In the genomic region with DNA sequence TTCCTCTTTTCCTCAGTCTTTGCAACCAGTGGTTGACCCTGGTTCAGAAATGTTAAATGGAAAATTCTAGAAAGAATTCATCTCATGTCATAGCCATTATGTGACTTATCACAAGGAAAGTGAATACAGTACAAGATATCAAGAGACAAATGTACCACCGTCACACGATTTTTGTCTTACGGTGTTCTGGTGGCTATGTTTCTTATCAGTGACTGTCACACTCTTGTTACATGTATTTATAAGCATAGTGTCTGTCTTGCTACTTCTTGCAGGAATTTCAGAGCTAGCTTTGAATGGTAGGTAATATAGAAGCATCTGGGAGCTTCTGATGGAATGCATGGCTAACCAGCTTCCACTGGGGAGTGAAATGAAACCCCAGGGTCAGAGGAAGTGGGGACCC, we compare ENCODE assay signal across 20 mouse cellular contexts. TPM values are rescaled to one million over a fixed set of nuclear protein-coding genes. Genes with fewer than 3 reads are reported as not detected.
DNase-seq lines count a peak whose midpoint lies in the region; ATAC-seq and TF ChIP-seq lines count a peak whose summit lies in the region.
"Had no signal": no experiment of that assay in that cellular context is flagged by ENCODE, and none has a peak within 500 bp of the region (broad histone marks: within the 10 kb centered on the region; RNA-seq: fewer than 3 reads in every experiment).

No protein-coding gene starts in this region.

- WGBS in liver, embryonic 11.5 days = 54% methylated on average over 3 of the region's 3 CpGs
- WGBS in liver, embryonic 13.5 days (ENCODE audit: insufficient replicate concordance) = 16% methylated on average over 3 of the region's 3 CpGs
- 50% methylated on average over 3 of the region's 3 CpGs for WGBS in liver, postnatal 0 days (ENCODE audit: insufficient replicate concordance)
- WGBS in kidney, embryonic 16.5 days = 92% methylated on average over 3 of the region's 3 CpGs
- 90% methylated on average over 3 of the region's 3 CpGs for WGBS in lung, adult 2 months

- TF ChIP-seq EP300 in liver, postnatal 0 days (IDR thresholded peaks at IDR 0.05; ENCODE audit: low read depth) = peak; percentile 35; the same call in 1 of the 2 replicates

- H3K36me3 ChIP-seq in liver, embryonic 11.5 days (ENCODE audit: control insufficient read depth, insufficient read depth, low read length) = no peaks in the 10 kb centered on the region
- H3K36me3 ChIP-seq in liver, embryonic 13.5 days = no peaks in the 10 kb centered on the region
- H3K36me3 ChIP-seq in liver, postnatal 0 days (replicated peaks; ENCODE audit: insufficient read depth, low read length) = no peaks in the 10 kb centered on the region
- H3K36me3 ChIP-seq in kidney, embryonic 16.5 days (ENCODE audit: insufficient read depth, low read length) = no peaks in the 10 kb centered on the region
- H3K36me3 ChIP-seq: embryonic facial prominence, embryonic 10.5 days; heart, embryonic 13.5 days had no signal

- TF ChIP-seq POLR2A in lung, adult 2 months (IDR thresholded peaks at IDR 0.05; ENCODE audit: borderline replicate concordance, extremely low read depth, low read depth, low read length) = no peak

- no peaks in the 10 kb centered on the region for H3K27me3 ChIP-seq in liver, embryonic 11.5 days (replicated peaks; ENCODE audit: control insufficient read depth, insufficient read depth, low read length)
- H3K27me3 ChIP-seq in liver, embryonic 13.5 days = no peaks in the 10 kb centered on the region
- H3K27me3 ChIP-seq in liver, postnatal 0 days (ENCODE audit: insufficient read depth, low read length) = no peaks in the 10 kb centered on the region
- no peaks in the 10 kb centered on the region for H3K27me3 ChIP-seq in kidney, embryonic 16.5 days (ENCODE audit: insufficient read depth, low read length)
- H3K27me3 ChIP-seq: heart, embryonic 13.5 days; hindbrain, embryonic 13.5 days had no signal

- TF ChIP-seq CTCF in liver, postnatal 0 days (IDR thresholded peaks at IDR 0.05; ENCODE audit: low read depth) = no peak
- TF ChIP-seq CTCF in lung, adult 2 months (IDR thresholded peaks at IDR 0.05; ENCODE audit: insufficient read depth, low read length) = no peak

- peak overlapping the region; percentile 6; the same call in 1 of the 2 replicates for H3K4me2 ChIP-seq in liver, embryonic 11.5 days
- peak overlapping the region; percentile 23 for H3K4me2 ChIP-seq in liver, embryonic 13.5 days
- H3K4me2 ChIP-seq in liver, postnatal 0 days (ENCODE audit: low read depth, low read length) = no peak overlapping the region
- no peak overlapping the region for H3K4me2 ChIP-seq in kidney, embryonic 16.5 days (replicated peaks; ENCODE audit: low read depth, low read length)
- H3K4me2 ChIP-seq: heart, embryonic 13.5 days; hindbrain, embryonic 13.5 days had no signal

- ATAC-seq in liver, embryonic 11.5 days (replicated peaks; ENCODE audit: low FRiP score) = peak; percentile 71
- ATAC-seq in liver, embryonic 13.5 days (ENCODE audit: low read depth) = peak; percentile 79
- ATAC-seq in liver, postnatal 0 days = no peak
- no peak for ATAC-seq in kidney, embryonic 16.5 days (ENCODE audit: low FRiP score, low TSS enrichment)
- ATAC-seq: CD4-positive, CD25-positive, alpha-beta regulatory T cell, adult 4 months; forebrain, embryonic 14.5 days had no signal

- intact Hi-C loops in heart, postnatal 10 days (cut with DNase I) = no loop called here

- H3K4me1 ChIP-seq in liver, embryonic 11.5 days (replicated peaks; ENCODE audit: control insufficient read depth, insufficient read depth, low read length) = peaks cover 8% of the 10 kb centered on the region
- peaks cover 23% of the 10 kb centered on the region for H3K4me1 ChIP-seq in liver, embryonic 13.5 days (replicated peaks)
- peaks cover 6% of the 10 kb centered on the region for H3K4me1 ChIP-seq in liver, postnatal 0 days (ENCODE audit: insufficient read depth)
- H3K4me1 ChIP-seq in kidney, embryonic 16.5 days (ENCODE audit: insufficient read depth, low read length) = no peaks in the 10 kb centered on the region
- no peaks in the 10 kb centered on the region for H3K4me1 ChIP-seq in lung, adult 2 months (ENCODE audit: control insufficient read depth, insufficient read depth, low read length)
- H3K4me1 ChIP-seq: embryonic facial prominence, embryonic 10.5 days; heart, embryonic 13.5 days had no signal

- H3K9ac ChIP-seq in liver, embryonic 11.5 days (ENCODE audit: low read depth, low read length) = no peak overlapping the region
- H3K9ac ChIP-seq in liver, embryonic 13.5 days = peak overlapping the region; percentile 17; the same call in 1 of the 2 replicates
- H3K9ac ChIP-seq in liver, postnatal 0 days (replicated peaks) = no peak overlapping the region
- no peak overlapping the region for H3K9ac ChIP-seq in kidney, embryonic 16.5 days (replicated peaks; ENCODE audit: low read length)
- H3K9ac ChIP-seq: heart, embryonic 13.5 days; hindbrain, embryonic 13.5 days had no signal

- H3K4me3 ChIP-seq in liver, embryonic 11.5 days (ENCODE audit: low read depth, low read length) = no peak overlapping the region
- H3K4me3 ChIP-seq in liver, embryonic 13.5 days (replicated peaks) = no peak overlapping the region
- no peak overlapping the region for H3K4me3 ChIP-seq in liver, postnatal 0 days (ENCODE audit: low read depth, low read length)
- no peak overlapping the region for H3K4me3 ChIP-seq in kidney, embryonic 16.5 days (ENCODE audit: low read length)
- no peak overlapping the region for H3K4me3 ChIP-seq in lung, adult 2 months (replicated peaks; ENCODE audit: extremely low read depth, low read depth, low read length)
- H3K4me3 ChIP-seq: embryonic facial prominence, embryonic 10.5 days; forebrain, embryonic 10.5 days; heart, embryonic 13.5 days; hindbrain, embryonic 13.5 days had no signal

- no peak overlapping the region; the same call in 1 of the 2 replicates for H3K27ac ChIP-seq in liver, embryonic 11.5 days (ENCODE audit: low read depth, low read length)
- peak overlapping the region; percentile 61; the same call in 1 of the 2 replicates for H3K27ac ChIP-seq in liver, embryonic 13.5 days
- no peak overlapping the region for H3K27ac ChIP-seq in liver, postnatal 0 days (ENCODE audit: low read depth)
- H3K27ac ChIP-seq in kidney, embryonic 16.5 days (ENCODE audit: low read length) = no peak overlapping the region
- H3K27ac ChIP-seq: embryonic facial prominence, embryonic 10.5 days; forebrain, embryonic 10.5 days; heart, embryonic 13.5 days; hindbrain, embryonic 13.5 days had no signal

- no peak for DNase-seq in liver, embryonic 11.5 days (ENCODE audit: low spot score)
- no peak for DNase-seq in liver
- DNase-seq in liver, embryonic 13.5 days = no peak
- DNase-seq in liver, postnatal 0 days = no peak
- DNase-seq in lung, adult 2 months = no peak
- DNase-seq in heart, postnatal 10 days = no peak
- DNase-seq: adrenal gland, adult 2 months; adrenal gland, postnatal 25 days; B cell, adult 2 months; cerebellum, adult 9-10 months; cerebellum, postnatal 36 days; gastrocnemius, postnatal 36 days; heart, adult 11 months had no signal

- H3K9me3 ChIP-seq in liver, embryonic 11.5 days (ENCODE audit: control insufficient read depth, low read length) = no peaks in the 10 kb centered on the region
- H3K9me3 ChIP-seq in liver, embryonic 13.5 days (replicated peaks) = no peaks in the 10 kb centered on the region
- no peaks in the 10 kb centered on the region; the same call in 1 of the 2 replicates for H3K9me3 ChIP-seq in liver, postnatal 0 days (ENCODE audit: low read length)
- H3K9me3 ChIP-seq in kidney, embryonic 16.5 days (ENCODE audit: low read length) = no peaks in the 10 kb centered on the region
- H3K9me3 ChIP-seq: embryonic facial prominence, embryonic 10.5 days; forebrain, embryonic 10.5 days; heart, embryonic 13.5 days; hindbrain, embryonic 13.5 days had no signal

RNA-seq across cellular contexts. Expression of gene Arvcf, which starts 22.2 kb away (rescaled TPM):
- 13.8 and 15.5 TPM in 2 replicates for polyA plus RNA-seq in liver, embryonic 11.5 days (2014; fragmentation: Nextera tagmentation; extraction: Ambion mirVana)
- polyA plus RNA-seq in liver, embryonic 13.5 days (2015; fragmentation: Nextera tagmentation; extraction: Ambion mirVana) = 7.6 and 7.9 TPM in 2 replicates
- 7.0 and 9.7 TPM in 2 replicates for polyA plus RNA-seq in liver, postnatal 0 days (2015; fragmentation: Nextera tagmentation; extraction: Ambion mirVana)
- 31.0 and 31.2 TPM in 2 replicates for polyA plus RNA-seq in kidney, embryonic 16.5 days (2015; fragmentation: Nextera tagmentation; extraction: Ambion mirVana)
- 49.9 and 53.7 TPM in 2 replicates for polyA plus RNA-seq in lung, adult 2 months (2012; rRNA removed)
- 10 to 100 TPM; 25.0 to 33.6 TPM for total RNA-seq in heart, postnatal 10 days (2021)

RNA-seq across cellular contexts. Expression of gene Tango2, which starts 22.3 kb away (rescaled TPM):
- 104 and 109 TPM in 2 replicates for polyA plus RNA-seq in liver, embryonic 11.5 days (2014; fragmentation: Nextera tagmentation; extraction: Ambion mirVana)
- 69.6 and 71.4 TPM in 2 replicates for polyA plus RNA-seq in liver, embryonic 13.5 days (2015; fragmentation: Nextera tagmentation; extraction: Ambion mirVana)
- 54.1 and 61.1 TPM in 2 replicates for polyA plus RNA-seq in liver, postnatal 0 days (2015; fragmentation: Nextera tagmentation; extraction: Ambion mirVana)
- 29.1 and 31.0 TPM in 2 replicates for polyA plus RNA-seq in kidney, embryonic 16.5 days (2015; fragmentation: Nextera tagmentation; extraction: Ambion mirVana)
- polyA plus RNA-seq in lung, adult 2 months (2012; rRNA removed) = 35.1 and 36.1 TPM in 2 replicates
- total RNA-seq in heart, postnatal 10 days (2021) = 10 to 100 TPM; 62.7 to 65.3 TPM

RNA-seq across cellular contexts. Expression of gene Txnrd2, which starts 56.0 kb away (rescaled TPM):
- polyA plus RNA-seq in liver, embryonic 11.5 days (2014; fragmentation: Nextera tagmentation; extraction: Ambion mirVana) = 83.7 and 91.8 TPM in 2 replicates
- polyA plus RNA-seq in liver, embryonic 13.5 days (2015; fragmentation: Nextera tagmentation; extraction: Ambion mirVana) = 105 and 112 TPM in 2 replicates
- polyA plus RNA-seq in liver, postnatal 0 days (2015; fragmentation: Nextera tagmentation; extraction: Ambion mirVana) = 51.2 and 53.3 TPM in 2 replicates
- polyA plus RNA-seq in kidney, embryonic 16.5 days (2015; fragmentation: Nextera tagmentation; extraction: Ambion mirVana) = 33.7 and 35.2 TPM in 2 replicates
- polyA plus RNA-seq in lung, adult 2 months (2012; rRNA removed) = 11.7 and 19.4 TPM in 2 replicates
- 10 to 100 TPM; 30.0 to 32.0 TPM for total RNA-seq in heart, postnatal 10 days (2021)

RNA-seq across cellular contexts. Expression of gene Comt, which starts 56.5 kb away (rescaled TPM):
- polyA plus RNA-seq in liver, embryonic 11.5 days (2014; fragmentation: Nextera tagmentation; extraction: Ambion mirVana) = 140 and 141 TPM in 2 replicates
- 109 and 110 TPM in 2 replicates for polyA plus RNA-seq in liver, embryonic 13.5 days (2015; fragmentation: Nextera tagmentation; extraction: Ambion mirVana)
- 100 and 125 TPM in 2 replicates for polyA plus RNA-seq in liver, postnatal 0 days (2015; fragmentation: Nextera tagmentation; extraction: Ambion mirVana)
- polyA plus RNA-seq in kidney, embryonic 16.5 days (2015; fragmentation: Nextera tagmentation; extraction: Ambion mirVana) = 119 and 127 TPM in 2 replicates
- polyA plus RNA-seq in lung, adult 2 months (2012; rRNA removed) = 159 and 171 TPM in 2 replicates
- total RNA-seq in heart, postnatal 10 days (2021) = 100 to 1,000 TPM; 133 to 156 TPM

Comparison
In these comparisons a context has a peak if more than half of its experiments do, and no peak if none do; other contexts are left out.
1. ATAC-seq: peak in liver, embryonic 11.5 days (single experiment) and liver, embryonic 13.5 days (single experiment); none in liver, postnatal 0 days (single experiment) and kidney, embryonic 16.5 days (single experiment).
2. H3K4me2 ChIP-seq: peak in liver, embryonic 11.5 days (single experiment) and liver, embryonic 13.5 days (single experiment); none in liver, postnatal 0 days (single experiment) and kidney, embryonic 16.5 days (single experiment).